Mouse (Mus musculus) kidney, adult 2 months (tissue): ENCODE data around the gene Slc7a6. TPM values are rescaled to one million over a fixed set of nuclear protein-coding genes. Genes with fewer than 3 reads are reported as not detected.

ENCODE experiments used
- DNase-seq: peaks from one replicate; pipeline ENCODE4 v3.0.0; 2021
- H3K27ac ChIP-seq: fragments of 200-500 bp; 2 replicates; pipeline ENCODE4 v1.5.1; 2012; ENCODE audit warnings: low read depth, low read length, control low read depth, inconsistent platforms; ENCODE audit not compliant: insufficient read depth
- H3K27me3 ChIP-seq: fragments of 200-500 bp; replicated peaks from 2 replicates; pipeline ENCODE4 v1.6.1; 2012; ENCODE audit warnings: mild to moderate bottlenecking, moderate library complexity, low read length, inconsistent platforms; ENCODE audit not compliant: control insufficient read depth, insufficient read depth
- H3K36me3 ChIP-seq: fragments of 200-500 bp; 2 replicates; pipeline ENCODE4 v1.6.1; 2012; ENCODE audit warnings: mild to moderate bottlenecking, moderate library complexity, low read length, inconsistent platforms; ENCODE audit not compliant: control insufficient read depth, insufficient read depth
- H3K4me1 ChIP-seq: fragments of 200-500 bp; 2 replicates; pipeline ENCODE4 v1.6.1; 2011; ENCODE audit warnings: low read length; ENCODE audit not compliant: control insufficient read depth, insufficient read depth
- H3K4me3 ChIP-seq: fragments of 200-500 bp; 2 replicates; pipeline ENCODE4 v1.5.1; 2011; ENCODE audit warnings: mild to moderate bottlenecking, low read depth, low read length, control low read depth; ENCODE audit not compliant: insufficient read depth
- CTCF ChIP-seq: fragments of 200-500 bp; conservative IDR thresholded peaks from 2 replicates; pipeline ENCODE4 v1.5.1; 2011; ENCODE audit warnings: low read depth, mild to moderate bottlenecking, control low read depth, low read length, moderate library complexity, mixed read lengths; ENCODE audit not compliant: insufficient read depth, insufficient read length
- POLR2A ChIP-seq: fragments of 200-500 bp; IDR thresholded peaks from one replicate; pipeline ENCODE4 v1.6.1; 2011; ENCODE audit warnings: low read depth, low read length, control low read depth
- WGBS: fragments of 180-500 bp; shearing (Covaris S2); methylation state at CpG from one replicate; pipeline ENCODE4 v1.1.7; 2018; 5-methylcytosine and 5-hydroxymethylcytosine counted together
- polyA plus RNA-seq: library from polyadenylated mRNA; depleted of rRNA; stranded (reverse); fragments of >200 nt; gene quantifications from 2 replicates; pipeline ENCODE4 v1.2.3, GENCODE M21; 2012

Gene Slc7a6
- polyA plus RNA-seq, 1 experiment = 9.8 TPM

DNA sequence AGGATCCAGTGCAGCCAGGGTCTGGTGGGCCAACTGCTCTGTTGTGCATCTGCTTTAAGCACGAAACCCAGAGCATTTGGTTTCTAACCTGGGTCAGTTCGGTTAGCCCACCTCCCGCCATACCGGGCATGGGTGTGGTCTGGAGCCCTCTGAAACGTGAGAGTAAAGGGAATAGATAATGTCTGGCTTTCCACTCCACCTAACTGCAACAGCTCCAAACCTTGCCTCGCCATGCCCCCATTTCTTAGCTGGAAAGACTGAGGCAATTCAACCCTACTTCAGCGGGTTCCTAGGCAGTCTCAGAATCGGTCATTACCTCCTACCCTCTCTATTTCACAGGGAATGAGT, 18.0 kb upstream of the Slc7a6 start:
- no peak overlapping the region for H3K27ac ChIP-seq
- H3K4me1 ChIP-seq = peaks cover 3% of the 10 kb centered on the region; the same call in 1 of the 2 replicates
- H3K36me3 ChIP-seq = no peaks in the 10 kb centered on the region
- TF ChIP-seq CTCF (no peak), POLR2A (no peak)
- peak overlapping the region; percentile 78 for H3K4me3 ChIP-seq
- 23% methylated on average over 8 of the region's 8 CpGs for WGBS
- H3K27me3 ChIP-seq = no peaks in the 10 kb centered on the region
- DNase-seq = no peak

DNA sequence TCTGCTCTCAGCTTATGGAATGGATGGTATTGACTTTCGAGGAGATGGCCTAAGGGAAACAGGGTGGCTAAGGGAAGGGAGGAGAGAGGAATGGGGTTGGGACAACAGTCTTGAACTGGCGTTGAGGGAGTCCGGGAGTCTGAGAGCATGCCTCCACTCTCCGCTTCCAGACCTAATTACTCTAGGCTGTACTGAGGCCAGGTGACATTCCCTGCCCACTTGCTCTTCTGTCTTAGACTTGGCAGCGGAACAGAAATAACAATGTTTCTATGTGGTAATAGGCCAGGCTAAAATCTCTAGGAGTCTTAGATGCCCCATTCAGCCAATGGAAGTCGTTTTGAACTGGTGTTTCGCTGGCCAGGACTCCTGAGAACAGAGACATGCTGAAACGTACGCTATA, 17.6 kb upstream of the Slc7a6 start:
- Histone ChIP-seq H3K27me3 (no peaks in the 10 kb centered on the region), H3K27ac (no peak overlapping the region), H3K36me3 (no peaks in the 10 kb centered on the region), H3K4me1 (peaks cover 3% of the 10 kb centered on the region; the same call in 1 of the 2 replicates), H3K4me3 (peak overlapping the region; percentile 78)
- DNase-seq = peak; percentile 33
- WGBS = 68% methylated on average over 9 of the region's 9 CpGs
- TF ChIP-seq CTCF = no peak
- TF ChIP-seq POLR2A = no peak

DNA sequence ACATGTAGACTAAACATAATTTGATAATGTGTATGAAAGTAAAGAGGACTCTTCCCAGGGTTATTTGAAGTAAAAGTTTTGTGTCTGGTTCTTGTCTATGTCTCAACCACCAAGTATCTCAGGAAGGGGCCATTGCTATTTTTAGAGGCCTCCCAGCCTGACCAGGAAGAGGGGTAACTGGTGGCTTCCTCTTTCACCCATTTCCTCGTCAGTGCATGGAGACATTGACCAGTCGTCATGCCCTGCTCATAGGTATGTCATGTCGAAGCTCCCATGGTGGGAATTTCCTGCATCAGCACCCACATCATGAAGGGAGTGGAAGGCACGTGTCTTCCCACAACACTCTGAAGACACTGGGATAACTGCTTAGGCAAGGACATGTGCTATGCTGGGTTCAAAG, 15.8 kb upstream of the Slc7a6 start:
- no peak for TF ChIP-seq CTCF
- TF ChIP-seq POLR2A = no peak
- Histone ChIP-seq H3K27ac (no peak overlapping the region), H3K36me3 (no peaks in the 10 kb centered on the region), H3K4me1 (peaks cover 3% of the 10 kb centered on the region; the same call in 1 of the 2 replicates), H3K27me3 (no peaks in the 10 kb centered on the region), H3K4me3 (no peak overlapping the region)
- DNase-seq = no peak
- 58% methylated on average over 4 of the region's 4 CpGs for WGBS

DNA sequence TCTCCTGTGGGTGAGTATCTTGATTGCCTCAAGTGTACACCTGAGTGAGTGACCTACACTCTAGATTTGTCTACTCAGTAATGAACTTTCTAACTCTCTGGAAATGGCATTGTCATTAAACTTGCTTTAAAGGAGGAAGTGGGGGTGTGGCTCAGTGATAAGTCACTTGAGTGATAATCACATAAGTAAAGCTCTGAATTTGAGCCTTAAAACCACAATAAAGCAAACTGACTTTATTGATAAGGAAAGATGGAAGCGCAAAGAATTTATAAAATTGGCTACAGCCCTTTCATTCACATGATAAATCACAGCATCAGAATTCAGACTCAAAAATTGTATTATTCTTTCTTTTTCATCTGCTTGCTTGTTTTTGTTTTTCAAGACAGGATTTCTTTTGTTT, 11.2 kb upstream of the Slc7a6 start:
- 98% methylated on average over 1 of the region's 1 CpGs for WGBS
- DNase-seq = no peak
- Histone ChIP-seq H3K36me3 (no peaks in the 10 kb centered on the region; the same call in 1 of the 2 replicates), H3K4me1 (no peaks in the 10 kb centered on the region), H3K4me3 (no peak overlapping the region), H3K27me3 (no peaks in the 10 kb centered on the region), H3K27ac (no peak overlapping the region)
- no peak for TF ChIP-seq POLR2A
- TF ChIP-seq CTCF = no peak

DNA sequence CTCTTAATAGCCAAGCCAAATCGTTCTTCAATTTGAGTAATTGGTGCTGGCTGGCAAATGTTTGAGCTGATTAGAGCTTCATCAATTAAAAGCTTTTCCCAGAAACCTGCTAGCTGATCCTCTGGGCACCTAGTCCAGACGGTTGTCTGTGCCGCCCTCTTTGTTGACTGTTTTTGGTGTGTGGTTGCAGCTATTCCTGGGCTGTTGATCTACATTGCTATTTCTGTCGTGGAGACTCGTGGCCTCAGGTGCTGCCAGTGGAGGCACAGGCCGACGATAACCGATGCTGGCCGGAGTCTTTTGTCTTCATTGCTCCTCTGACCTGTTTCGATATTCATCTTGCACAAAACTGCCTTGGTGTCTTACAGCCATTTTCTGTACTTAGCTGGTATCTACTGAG, 10.3 kb upstream of the Slc7a6 start:
- no peak for TF ChIP-seq CTCF
- no peak for TF ChIP-seq POLR2A
- WGBS = 93% methylated on average over 10 of the region's 10 CpGs
- Histone ChIP-seq H3K27me3 (no peaks in the 10 kb centered on the region), H3K36me3 (no peaks in the 10 kb centered on the region; the same call in 1 of the 2 replicates), H3K4me1 (no peaks in the 10 kb centered on the region), H3K4me3 (no peak overlapping the region), H3K27ac (no peak overlapping the region)
- no peak for DNase-seq

DNA sequence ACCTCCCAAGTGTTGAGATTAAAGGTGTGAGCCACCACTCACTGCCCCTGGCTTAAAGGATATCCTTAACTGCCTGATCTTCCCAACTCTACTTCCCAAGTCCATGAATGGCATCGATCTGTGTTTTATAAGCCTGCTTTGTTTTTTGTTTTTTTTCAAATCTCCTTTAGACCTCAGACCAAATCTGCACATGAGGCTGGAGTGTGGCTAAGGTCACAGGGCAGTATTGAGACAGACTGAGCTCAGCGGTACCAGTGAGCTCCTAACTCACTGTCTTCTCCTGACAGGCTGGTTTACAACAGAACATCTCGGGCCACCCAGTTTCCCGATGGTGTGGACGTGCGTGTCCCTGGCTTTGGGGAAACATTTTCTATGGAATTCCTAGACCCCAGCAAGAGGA, 8.8 kb upstream of the Slc7a6 start:
- 88% methylated on average over 6 of the region's 6 CpGs for WGBS
- no peaks in the 10 kb centered on the region for H3K27me3 ChIP-seq
- H3K36me3 ChIP-seq = no peaks in the 10 kb centered on the region; the same call in 1 of the 2 replicates
- H3K4me3 ChIP-seq = no peak overlapping the region
- no peak overlapping the region for H3K27ac ChIP-seq
- DNase-seq = no peak
- H3K4me1 ChIP-seq = no peaks in the 10 kb centered on the region
- TF ChIP-seq CTCF (no peak), POLR2A (no peak)

DNA sequence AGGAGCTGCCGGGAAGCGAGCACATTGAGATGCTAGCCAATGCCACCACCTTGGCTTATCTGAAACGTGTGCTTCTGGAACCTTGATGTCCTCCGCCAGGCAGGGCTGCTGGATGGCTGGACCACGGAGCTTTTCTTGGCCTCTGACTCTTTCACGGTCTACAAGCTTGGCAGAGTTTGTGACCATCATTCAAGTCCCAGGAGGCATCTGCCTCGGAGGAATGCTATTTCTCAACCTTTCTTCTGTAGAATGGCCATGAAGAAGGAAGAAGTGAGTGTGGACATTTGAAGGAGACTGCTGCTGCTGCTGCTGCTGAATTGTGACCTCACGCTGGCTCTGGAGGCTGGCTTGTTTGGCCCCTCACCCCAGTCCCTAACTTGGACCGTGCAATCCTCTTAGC, 5.4 kb upstream of the Slc7a6 start:
- TF ChIP-seq CTCF = no peak
- no peak for TF ChIP-seq POLR2A
- DNase-seq = no peak
- H3K36me3 ChIP-seq = no peaks in the 10 kb centered on the region; the same call in 1 of the 2 replicates
- no peak overlapping the region for H3K27ac ChIP-seq
- no peaks in the 10 kb centered on the region for H3K27me3 ChIP-seq
- WGBS = 78% methylated on average over 9 of the region's 9 CpGs
- H3K4me1 ChIP-seq = no peaks in the 10 kb centered on the region
- H3K4me3 ChIP-seq = no peak overlapping the region

DNA sequence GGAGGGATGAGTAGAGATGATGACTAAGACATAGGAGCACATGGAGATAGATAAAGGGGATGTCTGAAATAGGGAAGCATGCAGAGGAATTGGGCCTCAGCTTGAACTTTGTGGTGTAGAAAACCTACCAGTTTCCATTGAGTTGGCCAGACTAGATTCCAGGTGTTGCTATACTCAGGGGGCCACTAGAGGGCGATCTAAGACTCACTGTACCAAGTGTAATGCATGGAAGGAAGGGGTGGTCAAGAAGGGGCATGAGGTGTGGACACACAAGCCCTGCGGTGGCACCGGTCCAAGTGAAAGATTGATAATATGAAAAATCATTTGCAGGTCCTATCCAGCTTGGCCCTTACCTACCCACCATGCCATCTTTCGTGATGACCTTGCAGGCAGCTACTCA, 3.2 kb upstream of the Slc7a6 start:
- H3K36me3 ChIP-seq = no peaks in the 10 kb centered on the region
- H3K27me3 ChIP-seq = no peaks in the 10 kb centered on the region
- H3K27ac ChIP-seq = no peak overlapping the region
- no peak overlapping the region for H3K4me3 ChIP-seq
- TF ChIP-seq CTCF (peak; percentile 78), POLR2A (no peak)
- H3K4me1 ChIP-seq = no peaks in the 10 kb centered on the region
- 41% methylated on average over 4 of the region's 4 CpGs for WGBS
- peak; percentile 71 for DNase-seq
